Mouse (Mus musculus) kidney, embryonic 14.5 days (tissue): ENCODE data around the gene Ncor2. TPM values are rescaled to one million over a fixed set of nuclear protein-coding genes. Genes with fewer than 3 reads are reported as not detected.

ENCODE experiments used
- ATAC-seq: fragments of 200-750 bp; cut with Nextera tagmentation; 2 replicates; pipeline ENCODE4 v1.8.0; 2017; ENCODE audit warnings: moderate number of reproducible peaks, mild to moderate bottlenecking, moderate TSS enrichment, moderate library complexity; ENCODE audit not compliant: low FRiP score, low TSS enrichment
- H3K27ac ChIP-seq: fragments of 300-500 bp; sonication (generic); 2 replicates; pipeline ENCODE4 v1.5.1; 2014; ENCODE audit warnings: low read depth, mild to moderate bottlenecking, low read length, moderate library complexity, mixed read lengths
- H3K27me3 ChIP-seq: fragments of 300-500 bp; sonication (generic); 2 replicates; pipeline ENCODE4 v1.6.1; 2014; ENCODE audit warnings: mild to moderate bottlenecking, low read length; ENCODE audit not compliant: control insufficient read depth, insufficient read depth
- H3K36me3 ChIP-seq: fragments of 300-500 bp; sonication (generic); 2 replicates; pipeline ENCODE4 v1.6.1; 2014; ENCODE audit warnings: low read length, mixed read lengths; ENCODE audit not compliant: control insufficient read depth, insufficient read depth
- H3K4me1 ChIP-seq: fragments of 300-500 bp; sonication (generic); 2 replicates; pipeline ENCODE4 v1.6.1; 2014; ENCODE audit warnings: low read length, mixed read lengths; ENCODE audit not compliant: control insufficient read depth, insufficient read depth
- H3K4me2 ChIP-seq: fragments of 300-500 bp; sonication (generic); replicated peaks from 2 replicates; pipeline ENCODE4 v1.6.1; 2014; ENCODE audit warnings: low read depth, mild to moderate bottlenecking, low read length
- H3K4me3 ChIP-seq: fragments of 300-500 bp; sonication (generic); 2 replicates; pipeline ENCODE4 v1.5.1; 2014; ENCODE audit warnings: mild to moderate bottlenecking, low read length
- H3K9ac ChIP-seq: fragments of 300-500 bp; sonication (generic); 2 replicates; pipeline ENCODE4 v1.6.1; 2014; ENCODE audit warnings: low read depth, mild to moderate bottlenecking, low read length, moderate library complexity
- H3K9me3 ChIP-seq: fragments of 300-500 bp; sonication (generic); 2 replicates; pipeline ENCODE4 v1.6.1; 2016; ENCODE audit warnings: low read length; ENCODE audit not compliant: control insufficient read depth
- WGBS: fragments of 180-500 bp; shearing (Covaris S2); extraction: QIAGEN DNeasy Blood & Tissue Kit; methylation state at CpG from one replicate; pipeline ENCODE4 v1.1.7; 2014; 5-methylcytosine and 5-hydroxymethylcytosine counted together
- polyA plus RNA-seq: library from polyadenylated mRNA; unstranded; fragments of >200 nt; fragmentation: Nextera tagmentation; extraction: Ambion mirVana; gene quantifications from 2 replicates; pipeline ENCODE4 v1.2.1, GENCODE M21; 2014

Gene Ncor2
- polyA plus RNA-seq, 1 experiment from 2014 or later, result 34.6 TPM

DNA sequence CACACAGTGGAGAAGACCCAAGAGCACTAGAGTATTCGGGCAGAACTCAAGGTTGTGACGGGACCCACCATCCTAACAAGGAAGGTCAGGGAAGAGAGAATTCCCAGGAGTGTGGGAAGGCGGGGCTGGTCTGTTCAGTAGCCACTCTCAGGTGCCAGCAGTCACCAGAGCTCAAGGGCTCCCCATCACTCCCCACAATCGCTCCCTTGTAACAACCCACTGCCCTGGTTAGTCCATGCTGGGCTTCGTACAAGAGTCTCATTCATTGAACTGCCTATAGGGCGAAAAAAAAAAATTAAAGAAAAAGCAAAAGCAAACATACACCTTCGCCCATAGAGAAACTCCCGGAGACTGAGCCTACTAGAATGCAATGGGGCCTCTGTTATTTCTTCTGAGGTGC lies 186.7 kb downstream of the Ncor2 start:
- no peak overlapping the region; the same call in 1 of the 2 replicates for H3K27ac ChIP-seq
- 82% methylated on average over 8 of the region's 8 CpGs for WGBS
- ATAC-seq, result no peak

DNA sequence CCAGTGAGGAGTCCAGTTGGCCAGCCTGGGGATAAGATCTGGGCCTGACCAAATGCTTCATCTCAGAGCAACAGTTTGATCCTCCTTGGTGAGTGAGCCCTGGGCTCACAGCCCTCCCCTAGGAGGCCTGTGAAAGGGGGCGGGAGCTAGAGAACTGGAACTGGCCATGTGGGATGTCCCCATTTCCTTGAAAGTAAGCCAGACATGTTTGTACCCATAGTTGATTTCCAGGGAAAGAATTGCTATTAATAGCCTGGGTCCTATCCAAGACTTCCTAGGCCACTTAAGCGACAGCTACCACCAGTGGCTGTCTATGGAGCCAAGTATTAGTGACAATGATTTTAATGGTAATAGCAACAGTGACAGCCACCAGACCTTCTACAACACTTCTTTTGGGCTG lies 189.3 kb downstream of the Ncor2 start:
- no peaks in the 10 kb centered on the region for H3K9me3 ChIP-seq
- 0 out of 2 replicates have a peak, but pooled peaks cover 3% of the 10 kb centered on the region for H3K4me1 ChIP-seq
- H3K4me2 ChIP-seq, result no peak overlapping the region
- WGBS, result 90% methylated on average over 2 of the region's 2 CpGs
- no peak overlapping the region for H3K9ac ChIP-seq
- no peak for ATAC-seq
- H3K36me3 ChIP-seq, result no peaks in the 10 kb centered on the region
- no peaks in the 10 kb centered on the region for H3K27me3 ChIP-seq
- no peak overlapping the region for H3K27ac ChIP-seq
- H3K4me3 ChIP-seq, result no peak overlapping the region

More for the DNA sequence above, 186.7 kb downstream of the Ncor2 start:
- no peaks in the 10 kb centered on the region for H3K27me3 ChIP-seq
- H3K4me1 ChIP-seq, result 0 out of 2 replicates have a peak, but pooled peaks cover 3% of the 10 kb centered on the region
- H3K4me3 ChIP-seq, result no peak overlapping the region
- no peaks in the 10 kb centered on the region for H3K9me3 ChIP-seq
- H3K9ac ChIP-seq, result no peak overlapping the region
- no peak overlapping the region for H3K4me2 ChIP-seq
- no peaks in the 10 kb centered on the region for H3K36me3 ChIP-seq

DNA sequence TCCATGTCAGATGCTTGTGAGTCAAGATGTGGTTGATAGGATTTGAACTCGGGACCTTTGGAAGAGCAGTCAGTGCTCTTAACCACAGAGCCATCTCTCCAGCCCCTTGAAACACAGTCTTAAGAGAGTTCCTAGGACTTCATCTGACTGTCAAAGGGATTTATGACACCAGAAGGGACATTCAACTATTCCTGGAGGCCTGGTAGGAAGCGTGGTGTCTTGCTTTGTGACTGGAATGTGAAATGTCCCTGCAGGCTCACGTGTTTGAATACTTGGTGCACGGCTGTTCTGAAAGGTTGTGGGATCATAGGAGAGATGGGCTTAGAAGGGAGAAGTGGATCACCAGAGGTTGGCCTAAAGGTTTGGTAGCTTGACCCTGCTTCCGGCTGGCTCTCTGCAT lies 192.4 kb downstream of the Ncor2 start:
- Histone ChIP-seq H3K9ac (no peak overlapping the region), H3K36me3 (no peaks in the 10 kb centered on the region), H3K4me2 (no peak overlapping the region), H3K27ac (no peak overlapping the region), H3K9me3 (peaks cover 7% of the 10 kb centered on the region; the same call in 1 of the 2 replicates), H3K27me3 (no peaks in the 10 kb centered on the region), H3K4me1 (no peaks in the 10 kb centered on the region), H3K4me3 (no peak overlapping the region)
- no peak for ATAC-seq
- WGBS, result 66% methylated on average over 5 of the region's 5 CpGs

- Histone ChIP-seq H3K27ac (no peak overlapping the region), H3K27me3 (no peaks in the 10 kb centered on the region), H3K9me3 (peaks cover 7% of the 10 kb centered on the region; the same call in 1 of the 2 replicates), H3K4me2 (no peak overlapping the region), H3K9ac (no peak overlapping the region), H3K36me3 (no peaks in the 10 kb centered on the region), H3K4me1 (no peaks in the 10 kb centered on the region), H3K4me3 (no peak overlapping the region)
- 84% methylated on average over 5 of the region's 5 CpGs for whole genome bisulfite sequencing
- no peak for ATAC-seq
Observed at GRCm38 (mm10) chr5:124986222-124986621, 192.8 kb downstream of the Ncor2 start.

DNA sequence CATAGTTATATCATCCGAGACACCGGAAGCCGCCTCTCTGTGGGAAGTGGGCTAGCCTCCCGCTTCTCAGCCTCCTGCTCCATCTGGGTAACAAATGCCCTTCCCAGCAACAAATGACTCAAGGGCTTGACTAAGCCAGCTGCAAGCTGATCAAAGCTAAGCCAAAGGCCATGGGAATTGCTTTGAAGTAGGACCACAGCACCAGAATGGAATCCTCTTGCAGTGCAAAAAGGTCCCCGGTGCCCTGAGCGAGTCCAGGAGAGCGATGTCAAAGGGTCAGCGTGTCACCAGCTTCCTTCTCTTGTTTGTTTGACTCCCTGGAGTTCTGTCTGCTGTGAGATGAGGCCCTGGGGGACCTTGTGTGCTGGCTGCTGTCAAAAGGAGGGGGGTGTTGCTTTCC lies 209.2 kb downstream of the Ncor2 start:
- ATAC-seq, result no peak
- no peak overlapping the region for H3K27ac ChIP-seq
- WGBS, result 27% methylated on average over 8 of the region's 8 CpGs

More for the DNA sequence above, 209.2 kb downstream of the Ncor2 start:
- H3K4me1 ChIP-seq, result peaks cover 7% of the 10 kb centered on the region; the same call in 1 of the 2 replicates
- H3K9me3 ChIP-seq, result 0 out of 2 replicates have a peak, but pooled peaks cover 3% of the 10 kb centered on the region
- no peaks in the 10 kb centered on the region for H3K36me3 ChIP-seq
- no peak overlapping the region for H3K4me2 ChIP-seq
- H3K27me3 ChIP-seq, result no peaks in the 10 kb centered on the region
- H3K9ac ChIP-seq, result no peak overlapping the region
- H3K4me3 ChIP-seq, result no peak overlapping the region

Other genes starting within 250 kb of the Ncor2 start
- 3.8 and 4.8 TPM in 2 replicates for gene Rflna, start 176.0 kb downstream of the Ncor2 start, polyA plus RNA-seq
- 34.8 and 48.8 TPM in 2 replicates for gene Scarb1, start 161.9 kb upstream of the Ncor2 start, polyA plus RNA-seq
- 0.16 and 0.41 TPM in 2 replicates for gene Gm10382, start 210.1 kb upstream of the Ncor2 start, polyA plus RNA-seq
- 715 and 1,051 TPM in 2 replicates for gene Ubc, start 211.0 kb upstream of the Ncor2 start, polyA plus RNA-seq